Mouse (Mus musculus): ENCODE results near the gene Gm28729. TPM values are rescaled to one million over a fixed set of nuclear protein-coding genes. Genes with fewer than 3 reads are reported as not detected.
"Not testable (repeated sequence)": the region's sequence is repeated elsewhere in the genome, so short reads cannot be mapped to it uniquely, and the experiment has no call there.

Gene Gm28729
- polyA plus RNA-seq, 1 experiment from 2014 or later, result not detected

GRCm38 (mm10) chr9:96491810-96492209 lies 33.3 kb downstream of the Gm28729 start:
- H3K4me3 ChIP-seq (replicated peaks), result no peak overlapping the region
- 38% methylated on average over 12 of the region's 12 CpGs for WGBS
- H3K27me3 ChIP-seq, result no peaks in the 10 kb centered on the region
- H3K4me1 ChIP-seq (replicated peaks), result peaks cover 17% of the 10 kb centered on the region
- ATAC-seq (ENCODE audit: insufficient number of reproducible peaks, insufficient read depth, low FRiP score, low TSS enrichment, low read depth), result no peak
- H3K4me2 ChIP-seq, result no peak overlapping the region
- no peak overlapping the region for H3K9ac ChIP-seq (replicated peaks)
- no peaks in the 10 kb centered on the region for H3K36me3 ChIP-seq
- H3K9me3 ChIP-seq, result no peaks in the 10 kb centered on the region
- H3K27ac ChIP-seq, result no peak overlapping the region

DNA sequence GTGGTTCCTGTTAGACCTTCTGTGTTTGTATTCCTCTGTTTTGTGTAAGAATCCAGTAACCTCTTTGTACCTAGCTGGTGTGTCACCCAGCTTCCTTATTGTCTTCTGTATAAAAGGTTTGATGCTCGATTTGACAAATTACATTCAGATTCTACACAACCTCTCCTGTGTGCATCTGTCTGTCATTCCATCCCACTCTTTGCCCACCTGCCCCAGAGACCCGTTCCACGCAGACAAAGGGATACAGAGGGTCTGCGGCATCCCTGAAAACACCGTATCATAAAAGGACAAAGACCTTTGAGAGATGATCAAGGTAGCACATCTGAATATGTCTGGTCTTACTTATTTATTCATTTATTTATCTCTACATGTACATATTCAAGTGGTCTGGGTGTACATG lies 37.2 kb downstream of the Gm28729 start:
- not testable (repeated sequence) for ATAC-seq (ENCODE audit: insufficient number of reproducible peaks, insufficient read depth, low FRiP score, low TSS enrichment, low read depth); H3K4me2 ChIP-seq; H3K4me1 ChIP-seq (replicated peaks); H3K9ac ChIP-seq (replicated peaks); H3K9me3 ChIP-seq; H3K4me3 ChIP-seq (replicated peaks); H3K27me3 ChIP-seq; H3K36me3 ChIP-seq; H3K27ac ChIP-seq
- 94% methylated on average over 5 of the region's 5 CpGs for WGBS

DNA sequence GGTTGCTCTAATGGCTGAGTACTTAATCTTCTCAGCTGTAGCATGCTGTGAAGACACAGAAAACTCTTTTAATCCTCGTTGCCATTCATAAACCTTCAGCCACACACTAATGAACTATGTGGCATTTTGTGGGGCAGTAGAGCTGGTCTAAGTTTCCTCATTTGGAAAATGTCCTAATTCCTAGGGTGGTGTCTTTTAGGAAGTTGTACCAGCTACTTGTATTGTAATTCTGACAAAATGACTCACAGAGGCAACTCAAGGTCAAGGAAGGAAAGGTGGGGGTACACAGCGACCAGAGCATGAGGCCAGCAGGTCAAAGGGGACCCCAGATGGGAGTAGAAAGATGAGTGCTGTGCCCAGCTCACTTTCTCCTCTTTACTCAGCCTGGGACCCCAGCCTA lies 41.4 kb downstream of the Gm28729 start:
- H3K36me3 ChIP-seq, result no peaks in the 10 kb centered on the region
- no peak overlapping the region for H3K9ac ChIP-seq (replicated peaks)
- no peaks in the 10 kb centered on the region for H3K27me3 ChIP-seq
- no peak overlapping the region for H3K27ac ChIP-seq
- H3K4me2 ChIP-seq, result no peak overlapping the region
- H3K4me1 ChIP-seq (replicated peaks), result no peaks in the 10 kb centered on the region
- H3K9me3 ChIP-seq, result no peaks in the 10 kb centered on the region
- no peak overlapping the region for H3K4me3 ChIP-seq (replicated peaks)
- WGBS, result 47% methylated on average over 2 of the region's 2 CpGs
- ATAC-seq (ENCODE audit: insufficient number of reproducible peaks, insufficient read depth, low FRiP score, low TSS enrichment, low read depth), result no peak

GRCm38 (mm10) chr9:96483028-96483427 lies 42.0 kb downstream of the Gm28729 start:
- H3K27me3 ChIP-seq, result no peaks in the 10 kb centered on the region
- no peaks in the 10 kb centered on the region for H3K36me3 ChIP-seq
- H3K9ac ChIP-seq (replicated peaks), result no peak overlapping the region
- no peak overlapping the region for H3K4me2 ChIP-seq
- H3K9me3 ChIP-seq, result no peaks in the 10 kb centered on the region
- no peak overlapping the region for H3K4me3 ChIP-seq (replicated peaks)
- WGBS, result 71% methylated on average over 3 of the region's 3 CpGs
- no peak for ATAC-seq (ENCODE audit: insufficient number of reproducible peaks, insufficient read depth, low FRiP score, low TSS enrichment, low read depth)
- no peaks in the 10 kb centered on the region for H3K4me1 ChIP-seq (replicated peaks)
- no peak overlapping the region for H3K27ac ChIP-seq

DNA sequence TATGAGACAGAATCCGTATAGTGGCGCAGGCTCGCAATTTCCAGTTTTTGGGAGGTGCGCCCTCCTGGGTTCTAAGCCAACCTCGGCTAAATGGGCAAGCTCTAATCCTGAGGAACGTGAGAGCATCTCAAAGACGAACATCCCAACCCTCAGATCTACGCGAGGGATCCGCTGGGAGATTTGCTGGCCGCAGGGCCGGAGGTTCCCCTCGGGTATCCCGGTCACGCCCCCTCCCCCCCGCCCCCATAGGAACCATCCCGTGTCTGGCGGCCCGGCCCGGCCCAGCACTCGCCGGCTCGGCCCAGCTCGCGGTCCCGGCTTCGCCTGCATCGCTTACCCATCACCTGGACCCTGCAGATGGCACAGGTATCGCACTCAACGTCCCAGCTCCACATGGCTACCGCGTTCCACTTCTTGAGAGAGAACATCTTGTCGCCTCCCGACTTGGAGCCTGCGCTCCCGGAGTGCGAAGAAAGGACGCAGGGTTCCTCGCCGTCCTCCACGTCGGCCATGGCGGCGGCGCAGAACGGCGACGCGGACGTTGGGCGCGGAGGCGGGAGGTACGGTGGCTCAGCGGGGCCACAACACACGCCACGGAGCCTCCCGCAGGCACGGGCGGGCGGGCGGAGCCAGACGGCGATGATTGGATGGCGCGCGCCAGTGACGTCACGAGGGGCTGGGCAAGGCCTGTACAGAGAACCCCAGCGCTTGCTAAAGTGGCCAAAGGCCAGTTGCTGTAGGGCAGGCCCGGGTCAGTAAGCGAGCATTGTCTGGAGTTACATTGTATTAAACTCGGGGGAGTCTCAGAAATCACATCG lies 46.8 kb downstream of the Gm28729 start, which contains the start of gene Rnf7:
TSS of gene Rnf7 (minus strand) at position 605 of the 818 bp plus-strand sequence.
- peak within 1 kb of the TSS; percentile 89 for H3K27ac ChIP-seq
- H3K9me3 ChIP-seq, result no peaks in the 10 kb centered on the region
- peaks cover 28% of the 10 kb centered on the region; the same call in 1 of the 2 replicates for H3K36me3 ChIP-seq
- WGBS, result under 1% methylated on average over 74 of the region's 74 CpGs
- H3K9ac ChIP-seq (replicated peaks), result peak within 1 kb of the TSS; percentile 90
- peak within 1 kb of the TSS; percentile 86 for H3K4me2 ChIP-seq
- H3K4me3 ChIP-seq (replicated peaks), result peak within 1 kb of the TSS; percentile 90
- peaks cover 12% of the 10 kb centered on the region for H3K4me1 ChIP-seq (replicated peaks)
- ATAC-seq (ENCODE audit: insufficient number of reproducible peaks, insufficient read depth, low FRiP score, low TSS enrichment, low read depth), result peak; percentile 95
- H3K27me3 ChIP-seq, result no peaks in the 10 kb centered on the region

GRCm38 (mm10) chr9:96472356-96472755 lies 52.7 kb downstream of the Gm28729 start:
- Histone ChIP-seq H3K27me3 (no peaks in the 10 kb centered on the region), H3K4me1 (replicated peaks) (peaks cover 23% of the 10 kb centered on the region), H3K4me3 (replicated peaks) (no peak overlapping the region), H3K27ac (0 out of 2 replicates have a peak overlapping the region, but pooled peaks have one; percentile 29), H3K4me2 (no peak overlapping the region), H3K9ac (replicated peaks) (no peak overlapping the region), H3K36me3 (peaks cover 56% of the 10 kb centered on the region), H3K9me3 (no peaks in the 10 kb centered on the region)
- no peak for ATAC-seq (ENCODE audit: insufficient number of reproducible peaks, insufficient read depth, low FRiP score, low TSS enrichment, low read depth)
- WGBS, result 36% methylated on average over 3 of the region's 3 CpGs

- not testable (repeated sequence) for H3K9ac ChIP-seq (replicated peaks); ATAC-seq (ENCODE audit: insufficient number of reproducible peaks, insufficient read depth, low FRiP score, low TSS enrichment, low read depth); H3K4me3 ChIP-seq (replicated peaks); H3K4me2 ChIP-seq; H3K9me3 ChIP-seq; H3K27ac ChIP-seq; H3K27me3 ChIP-seq
- WGBS, result 89% methylated on average over 4 of the region's 4 CpGs
- Histone ChIP-seq H3K4me1 (replicated peaks) (peaks cover 17% of the 10 kb centered on the region), H3K36me3 (peaks cover 63% of the 10 kb centered on the region)
Observed at GRCm38 (mm10) chr9:96471681-96472080, 53.4 kb downstream of the Gm28729 start.

DNA sequence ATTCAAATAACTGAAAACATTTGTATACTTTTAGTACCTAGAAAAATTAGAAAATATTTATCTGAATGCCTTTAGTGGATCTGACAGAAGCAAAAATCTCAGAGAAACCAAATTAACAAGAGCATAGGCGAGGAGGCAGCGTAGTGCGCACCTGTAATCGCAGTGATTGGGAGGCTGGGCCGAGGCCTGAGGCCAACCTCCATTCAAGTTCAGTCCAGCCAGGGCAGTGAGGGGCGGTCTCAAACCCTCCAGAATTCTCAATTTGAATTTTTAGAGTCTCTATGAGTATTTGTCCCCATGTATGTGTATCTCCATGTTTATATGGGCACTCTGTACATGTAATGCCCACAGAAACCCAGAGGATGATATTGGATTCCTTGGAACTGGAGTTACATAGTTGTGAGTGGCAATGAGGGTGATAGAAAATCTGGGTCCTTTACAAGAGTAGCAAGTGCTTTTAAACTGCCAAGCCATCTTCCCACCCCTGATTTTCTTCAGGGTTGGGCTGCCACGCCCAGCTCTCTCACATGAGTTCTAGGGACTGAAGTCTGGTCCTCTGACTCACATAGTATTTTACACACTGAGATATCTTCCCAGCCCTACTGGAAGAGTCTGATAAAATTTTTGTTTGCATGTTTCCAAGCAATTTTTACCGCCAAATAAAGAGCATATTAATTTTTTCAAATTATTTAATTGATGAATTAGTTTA lies 54.6 kb downstream of the Gm28729 start:
- Histone ChIP-seq H3K27ac (no peak overlapping the region), H3K4me2 (no peak overlapping the region), H3K4me3 (replicated peaks) (no peak overlapping the region), H3K36me3 (peaks cover 59% of the 10 kb centered on the region), H3K9me3 (no peaks in the 10 kb centered on the region), H3K27me3 (no peaks in the 10 kb centered on the region), H3K9ac (replicated peaks) (no peak overlapping the region), H3K4me1 (replicated peaks) (peaks cover 16% of the 10 kb centered on the region)
- ATAC-seq (ENCODE audit: insufficient number of reproducible peaks, insufficient read depth, low FRiP score, low TSS enrichment, low read depth), result no peak
- WGBS, result 90% methylated on average over 8 of the region's 8 CpGs

- ATAC-seq (ENCODE audit: insufficient number of reproducible peaks, insufficient read depth, low FRiP score, low TSS enrichment, low read depth), result no peak; the same call in 1 of the 2 replicates
- Histone ChIP-seq H3K36me3 (peaks cover 52% of the 10 kb centered on the region), H3K4me3 (replicated peaks) (no peak overlapping the region), H3K9me3 (no peaks in the 10 kb centered on the region), H3K4me2 (no peak overlapping the region), H3K27me3 (no peaks in the 10 kb centered on the region), H3K9ac (replicated peaks) (no peak overlapping the region), H3K4me1 (replicated peaks) (peaks cover 16% of the 10 kb centered on the region), H3K27ac (no peak overlapping the region)
- WGBS, result 52% methylated on average over 8 of the region's 8 CpGs
Observed at GRCm38 (mm10) chr9:96469556-96470265, 55.4 kb downstream of the Gm28729 start.

DNA sequence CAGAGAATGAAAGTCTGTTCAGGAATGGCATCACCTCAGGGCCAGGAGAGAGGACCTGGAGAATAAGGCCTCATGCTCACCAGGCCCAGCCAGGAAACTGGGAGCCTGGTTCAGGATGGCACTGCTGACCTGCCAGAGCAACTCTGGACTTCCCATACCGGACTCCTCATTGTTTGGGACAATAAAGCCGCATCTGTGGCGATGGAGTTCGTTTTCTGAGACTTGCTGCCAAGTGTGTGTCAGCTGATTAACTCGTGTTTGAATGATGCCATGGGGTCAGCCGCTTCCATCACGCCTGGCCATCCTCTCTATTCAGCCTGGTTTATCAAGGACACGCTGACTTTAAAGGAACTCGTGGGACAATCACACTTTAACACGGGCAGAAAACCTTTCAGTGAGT lies 61.4 kb downstream of the Gm28729 start:
- no peak for ATAC-seq (ENCODE audit: insufficient number of reproducible peaks, insufficient read depth, low FRiP score, low TSS enrichment, low read depth)
- no peak overlapping the region for H3K4me2 ChIP-seq
- H3K9ac ChIP-seq (replicated peaks), result no peak overlapping the region
- no peak overlapping the region for H3K4me3 ChIP-seq (replicated peaks)
- H3K27ac ChIP-seq, result no peak overlapping the region
- peaks cover 15% of the 10 kb centered on the region for H3K9me3 ChIP-seq
- no peaks in the 10 kb centered on the region for H3K4me1 ChIP-seq (replicated peaks)
- WGBS, result 85% methylated on average over 10 of the region's 10 CpGs
- no peaks in the 10 kb centered on the region for H3K27me3 ChIP-seq
- H3K36me3 ChIP-seq, result peaks cover 43% of the 10 kb centered on the region

DNA sequence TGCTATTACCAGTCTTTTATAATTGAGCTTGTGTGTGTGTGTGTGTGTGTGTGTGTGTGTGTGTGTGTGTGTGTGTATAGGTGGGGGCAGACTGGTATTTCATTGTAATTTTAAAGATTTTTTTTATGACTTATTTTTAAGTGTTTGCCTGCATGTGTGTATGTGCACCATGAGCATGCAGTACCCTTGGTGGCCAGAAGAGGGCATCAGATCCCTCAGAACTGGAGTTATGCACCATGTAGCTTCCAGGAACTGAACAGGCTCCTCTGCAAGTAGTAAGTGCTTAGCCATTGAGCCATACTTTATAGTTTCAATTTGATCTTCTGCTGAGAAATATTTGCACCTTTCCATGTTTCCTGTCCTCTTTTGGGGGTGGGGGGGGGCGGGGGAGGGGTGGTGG lies 63.5 kb downstream of the Gm28729 start:
- H3K9ac ChIP-seq (replicated peaks), result no peak overlapping the region
- H3K36me3 ChIP-seq, result peaks cover 27% of the 10 kb centered on the region
- 64% methylated on average over 1 of the region's 1 CpGs for WGBS
- no peak for ATAC-seq (ENCODE audit: insufficient number of reproducible peaks, insufficient read depth, low FRiP score, low TSS enrichment, low read depth)
- no peak overlapping the region for H3K4me3 ChIP-seq (replicated peaks)
- H3K27ac ChIP-seq, result no peak overlapping the region
- no peaks in the 10 kb centered on the region for H3K27me3 ChIP-seq
- H3K4me1 ChIP-seq (replicated peaks), result no peaks in the 10 kb centered on the region
- H3K4me2 ChIP-seq, result no peak overlapping the region
- H3K9me3 ChIP-seq, result peaks cover 15% of the 10 kb centered on the region
